Mouse (Mus musculus): ENCODE results near the gene Pbx4. TPM values are rescaled to one million over a fixed set of nuclear protein-coding genes. Genes with fewer than 3 reads are reported as not detected.

The Pbx4 gene
- total and polyA plus RNA-seq, 2 experiments from 2014 or later: 38.8 to 92.8 TPM

DNA sequence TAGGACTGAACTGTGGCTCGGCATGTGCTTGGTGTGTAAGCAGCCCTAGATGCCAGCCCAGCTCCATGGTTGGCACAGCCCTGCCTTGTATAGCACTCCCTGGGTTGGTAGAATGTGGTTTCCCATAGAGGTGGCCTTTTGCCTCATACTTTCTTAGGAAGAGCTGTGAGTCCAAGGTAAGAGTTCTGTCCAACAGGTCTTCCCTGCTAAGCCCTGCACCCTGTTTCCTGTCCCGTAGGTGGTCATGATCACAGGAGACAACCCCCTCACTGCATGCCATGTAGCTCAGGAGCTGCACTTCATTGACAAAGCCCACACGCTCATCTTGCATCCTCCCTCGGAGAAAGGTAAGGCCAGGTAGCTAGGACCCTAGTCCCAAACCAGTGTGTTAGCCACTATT, 30.5 kb upstream of the Pbx4 start:
- H3K4me2 ChIP-seq (ENCODE audit: low read depth): no peak overlapping the region
- H3K9ac ChIP-seq: no peak overlapping the region
- no peak overlapping the region for H3K27ac ChIP-seq (ENCODE audit: low read depth, low read length)
- ATAC-seq: no peak
- no peak overlapping the region for H3K4me3 ChIP-seq (ENCODE audit: low read depth, low read length)
- H3K27me3 ChIP-seq (ENCODE audit: insufficient read depth, low read length): no peaks in the 10 kb centered on the region
- WGBS: 96% methylated on average over 4 of the region's 4 CpGs
- H3K4me1 ChIP-seq (ENCODE audit: insufficient read depth): no peaks in the 10 kb centered on the region
- no peaks in the 10 kb centered on the region for H3K9me3 ChIP-seq (ENCODE audit: low read length)
- TF ChIP-seq CTCF (IDR thresholded peaks at IDR 0.05; ENCODE audit: low read depth): no peak
- H3K36me3 ChIP-seq (ENCODE audit: insufficient read depth): peaks cover 95% of the 10 kb centered on the region
- no peak for DNase-seq

DNA sequence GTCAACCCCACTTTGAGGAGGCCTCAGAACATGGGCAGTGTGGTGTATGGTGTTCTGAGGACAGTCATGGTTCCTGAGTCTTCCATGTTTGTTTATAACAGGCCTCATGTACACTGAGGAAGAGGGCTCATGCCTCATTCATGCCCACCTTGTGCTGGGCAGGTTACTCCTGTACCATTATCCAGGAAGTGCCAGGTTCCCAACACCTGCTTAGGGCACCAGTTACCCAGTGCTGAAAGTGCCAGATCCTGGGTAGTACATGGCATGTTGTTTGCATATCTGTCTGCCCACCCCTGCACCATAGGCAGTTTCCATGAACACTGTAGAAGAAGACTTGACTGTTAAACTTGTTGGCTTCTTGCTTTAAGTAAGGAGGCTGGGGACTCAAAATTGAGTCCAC, 30.1 kb upstream of the Pbx4 start:
- no peak overlapping the region for H3K4me2 ChIP-seq (ENCODE audit: low read depth)
- ATAC-seq: no peak
- no peak overlapping the region for H3K4me3 ChIP-seq (ENCODE audit: low read depth, low read length)

DNA sequence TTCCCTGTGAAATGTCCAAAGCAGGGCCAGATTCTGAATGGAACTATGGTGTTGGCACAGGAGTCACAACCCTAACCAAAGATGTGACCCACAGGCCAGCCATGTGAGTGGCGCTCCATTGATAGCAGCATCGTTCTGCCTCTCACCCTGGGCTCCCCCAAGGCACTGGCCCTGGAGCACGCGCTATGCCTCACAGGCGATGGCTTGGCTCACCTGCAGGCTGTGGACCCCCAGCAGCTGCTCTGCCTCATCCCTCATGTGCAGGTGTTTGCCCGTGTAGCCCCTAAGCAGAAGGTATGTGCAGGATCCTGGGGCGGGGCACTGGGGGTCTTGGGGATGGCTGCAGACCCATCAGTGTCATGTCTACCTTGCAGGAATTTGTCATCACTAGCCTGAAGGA, 28.9 kb upstream of the Pbx4 start:
- Histone ChIP-seq H3K27me3 (ENCODE audit: insufficient read depth, low read length) (no peaks in the 10 kb centered on the region), H3K4me3 (ENCODE audit: low read depth, low read length) (no peak overlapping the region), H3K4me1 (ENCODE audit: insufficient read depth) (no peaks in the 10 kb centered on the region), H3K36me3 (ENCODE audit: insufficient read depth) (peaks cover 91% of the 10 kb centered on the region), H3K4me2 (ENCODE audit: low read depth) (no peak overlapping the region), H3K27ac (ENCODE audit: low read depth, low read length) (no peak overlapping the region), H3K9ac (no peak overlapping the region), H3K9me3 (ENCODE audit: low read length) (no peaks in the 10 kb centered on the region)
- no peak for TF ChIP-seq CTCF (IDR thresholded peaks at IDR 0.05; ENCODE audit: low read depth)
- WGBS: 94% methylated on average over 7 of the region's 7 CpGs
- ATAC-seq (no peak), DNase-seq (no peak)

More for the DNA sequence above, 30.1 kb upstream of the Pbx4 start:
- no peak for TF ChIP-seq CTCF (IDR thresholded peaks at IDR 0.05; ENCODE audit: low read depth)
- no peak overlapping the region for H3K27ac ChIP-seq (ENCODE audit: low read depth, low read length)
- no peaks in the 10 kb centered on the region for H3K4me1 ChIP-seq (ENCODE audit: insufficient read depth)
- peaks cover 95% of the 10 kb centered on the region for H3K36me3 ChIP-seq (ENCODE audit: insufficient read depth)
- H3K9ac ChIP-seq: no peak overlapping the region
- H3K9me3 ChIP-seq (ENCODE audit: low read length): no peaks in the 10 kb centered on the region
- no peak for DNase-seq
- no peaks in the 10 kb centered on the region for H3K27me3 ChIP-seq (ENCODE audit: insufficient read depth, low read length)

DNA sequence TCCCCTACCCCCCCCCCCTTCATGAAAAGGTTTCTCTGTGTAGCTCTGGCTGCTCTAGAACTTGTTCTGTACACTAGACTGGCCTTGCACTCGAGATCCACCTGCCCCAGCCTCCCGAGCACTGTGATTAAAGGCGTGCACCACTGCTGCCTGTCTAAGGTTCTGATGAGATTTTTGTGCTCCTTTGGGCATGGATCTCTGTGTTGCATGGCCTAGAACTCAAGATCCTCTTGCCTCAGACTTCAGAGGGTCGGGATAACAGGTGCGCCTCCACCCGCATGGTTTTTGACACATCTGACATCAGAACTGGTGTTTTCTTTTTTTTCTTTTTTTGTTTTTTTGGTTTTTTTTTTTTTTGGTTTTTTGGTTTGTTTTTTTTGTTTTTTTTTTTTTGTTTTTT, 27.8 kb upstream of the Pbx4 start:
- Histone ChIP-seq H3K27me3 (ENCODE audit: insufficient read depth, low read length) (no peaks in the 10 kb centered on the region), H3K36me3 (ENCODE audit: insufficient read depth) (peaks cover 79% of the 10 kb centered on the region), H3K4me1 (ENCODE audit: insufficient read depth) (0 out of 2 replicates have a peak, but pooled peaks cover under 1% of the 10 kb centered on the region), H3K9me3 (ENCODE audit: low read length) (no peaks in the 10 kb centered on the region), H3K27ac (ENCODE audit: low read depth, low read length) (no peak overlapping the region), H3K9ac (no peak overlapping the region), H3K4me2 (ENCODE audit: low read depth) (no peak overlapping the region), H3K4me3 (ENCODE audit: low read depth, low read length) (no peak overlapping the region)
- DNase-seq (no peak), ATAC-seq (no peak)
- TF ChIP-seq CTCF (IDR thresholded peaks at IDR 0.05; ENCODE audit: low read depth): no peak
- 95% methylated on average over 6 of the region's 6 CpGs for WGBS

DNA sequence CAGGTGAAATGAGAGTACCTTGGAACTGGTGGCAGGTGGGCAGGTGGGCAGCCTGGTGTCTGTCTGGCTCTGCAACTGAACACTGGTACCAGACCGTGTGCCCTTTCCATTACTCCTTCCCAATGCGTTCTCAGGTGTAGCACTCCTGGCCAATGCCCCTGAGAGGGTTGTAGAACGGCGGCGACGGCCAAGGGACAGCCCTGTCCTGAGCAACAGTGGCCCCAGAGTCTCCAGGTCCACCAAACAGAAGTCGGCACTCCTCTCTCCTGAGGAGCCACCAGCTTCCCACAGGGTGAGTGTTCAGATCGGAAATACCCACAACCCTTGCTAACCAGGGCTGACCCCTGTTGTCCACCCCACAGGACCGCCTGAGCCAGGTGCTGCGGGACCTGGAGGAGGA, 27.2 kb upstream of the Pbx4 start:
- H3K27me3 ChIP-seq (ENCODE audit: insufficient read depth, low read length): no peaks in the 10 kb centered on the region
- TF ChIP-seq CTCF (IDR thresholded peaks at IDR 0.05; ENCODE audit: low read depth): no peak
- 0 out of 2 replicates have a peak, but pooled peaks cover 6% of the 10 kb centered on the region for H3K4me1 ChIP-seq (ENCODE audit: insufficient read depth)
- H3K9me3 ChIP-seq (ENCODE audit: low read length): no peaks in the 10 kb centered on the region
- no peak overlapping the region for H3K4me3 ChIP-seq (ENCODE audit: low read depth, low read length)
- no peak overlapping the region for H3K9ac ChIP-seq
- no peak for DNase-seq
- ATAC-seq: no peak
- WGBS: 95% methylated on average over 10 of the region's 10 CpGs
- H3K27ac ChIP-seq (ENCODE audit: low read depth, low read length): no peak overlapping the region
- H3K4me2 ChIP-seq (ENCODE audit: low read depth): no peak overlapping the region
- H3K36me3 ChIP-seq (ENCODE audit: insufficient read depth): peaks cover 73% of the 10 kb centered on the region

DNA sequence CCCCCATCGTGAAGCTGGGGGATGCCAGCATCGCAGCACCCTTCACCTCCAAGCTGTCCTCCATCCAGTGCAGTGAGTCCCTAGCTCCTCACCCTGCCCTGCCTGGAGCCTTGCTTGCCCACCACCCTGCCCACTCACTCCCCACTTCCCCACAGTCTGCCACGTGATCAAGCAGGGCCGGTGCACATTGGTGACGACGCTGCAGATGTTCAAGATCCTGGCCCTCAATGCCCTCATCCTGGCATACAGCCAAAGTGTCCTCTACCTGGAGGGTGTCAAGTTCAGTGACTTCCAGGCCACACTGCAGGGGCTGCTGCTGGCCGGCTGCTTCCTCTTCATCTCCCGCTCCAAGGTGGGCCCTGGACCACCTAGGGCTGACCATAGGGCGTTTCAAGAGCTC, 26.8 kb upstream of the Pbx4 start:
- Histone ChIP-seq H3K4me3 (ENCODE audit: low read depth, low read length) (no peak overlapping the region), H3K9ac (no peak overlapping the region), H3K4me2 (ENCODE audit: low read depth) (no peak overlapping the region), H3K9me3 (ENCODE audit: low read length) (no peaks in the 10 kb centered on the region), H3K27ac (ENCODE audit: low read depth, low read length) (no peak overlapping the region), H3K4me1 (ENCODE audit: insufficient read depth) (0 out of 2 replicates have a peak, but pooled peaks cover 6% of the 10 kb centered on the region), H3K27me3 (ENCODE audit: insufficient read depth, low read length) (no peaks in the 10 kb centered on the region), H3K36me3 (ENCODE audit: insufficient read depth) (peaks cover 69% of the 10 kb centered on the region)
- no peak for TF ChIP-seq CTCF (IDR thresholded peaks at IDR 0.05; ENCODE audit: low read depth)
- 94% methylated on average over 9 of the region's 9 CpGs for WGBS
- DNase-seq (no peak), ATAC-seq (no peak)

DNA sequence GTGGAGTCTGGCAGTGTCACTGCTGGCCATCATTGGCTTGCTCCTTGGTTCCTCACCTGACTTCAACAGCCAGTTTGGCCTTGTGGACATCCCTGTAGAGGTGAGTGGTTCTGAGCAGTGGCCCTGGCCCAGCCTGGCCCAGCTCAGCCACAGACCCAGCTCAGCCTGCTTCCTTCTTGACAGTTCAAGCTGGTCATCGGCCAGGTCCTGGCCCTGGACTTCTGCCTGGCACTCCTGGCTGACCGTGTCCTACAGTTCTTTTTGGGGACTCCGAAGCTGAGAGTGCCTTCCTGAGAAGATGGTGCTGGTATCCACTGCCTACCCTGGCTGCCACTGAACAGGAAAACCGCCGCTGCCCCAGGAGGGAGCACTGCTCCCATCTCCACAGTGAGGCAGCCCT, 25.1 kb upstream of the Pbx4 start:
- Histone ChIP-seq H3K9me3 (ENCODE audit: low read length) (no peaks in the 10 kb centered on the region), H3K36me3 (ENCODE audit: insufficient read depth) (peaks cover 71% of the 10 kb centered on the region), H3K4me3 (ENCODE audit: low read depth, low read length) (no peak overlapping the region), H3K4me2 (ENCODE audit: low read depth) (no peak overlapping the region), H3K4me1 (ENCODE audit: insufficient read depth) (0 out of 2 replicates have a peak, but pooled peaks cover 6% of the 10 kb centered on the region), H3K9ac (no peak overlapping the region), H3K27me3 (ENCODE audit: insufficient read depth, low read length) (no peaks in the 10 kb centered on the region), H3K27ac (ENCODE audit: low read depth, low read length) (no peak overlapping the region)
- TF ChIP-seq CTCF (IDR thresholded peaks at IDR 0.05; ENCODE audit: low read depth): no peak
- WGBS: 95% methylated on average over 5 of the region's 5 CpGs
- ATAC-seq (no peak), DNase-seq (no peak)

Measured in forebrain, postnatal 0 days (tissue).